Mouse (Mus musculus) embryonic stem cell, embryonic (primary cell): ENCODE measurements around the gene Pdxdc1.
"Not testable (repeated sequence)": the region's sequence is repeated elsewhere in the genome, so short reads cannot be mapped to it uniquely, and the experiment has no call there.

ENCODE experiments used
- CTCF ChIA-PET, 4 experiments: fragments of 300-600 bp in 2 of 4; fragments of 350-600 bp in 2 of 4; sonication (Branson Sonifier 250); formaldehyde crosslinking; loops; one replicate each; lab custom pipeline; 2022; ENCODE audit warnings: inconsistent platforms in 2 of 4; lab: Charles Lee
- POLR2A ChIA-PET, 4 experiments: fragments of 300-600 bp in 2 of 4; fragments of 350-600 bp in 2 of 4; sonication (Branson Sonifier 250); formaldehyde crosslinking; loops; one replicate each; lab custom pipeline; 2022; ENCODE audit warnings: antibody characterized with exemption in 4 of 4, inconsistent platforms in 1 of 4; lab: Charles Lee

Gene Pdxdc1

GRCm38 (mm10) chr16:13801231-13801630 is 101.7 kb downstream of the Pdxdc1 start:
- CTCF ChIA-PET, result no interaction called here
- POLR2A ChIA-PET, result interaction anchor here in 2 of 4 experiments (0.9 to 8.6 kb wide), 7 partner anchors 8 to 38 kb away, joined by 3 to 75 read pairs (median 4); partner anchors contain the start of genes Ntan1 (in 1 of the 2) and Rrn3 (in 1 of the 2)

GRCm38 (mm10) chr16:13796746-13797175 is 106.2 kb downstream of the Pdxdc1 start:
- ChIA-PET CTCF (no interaction called here), POLR2A (interaction anchor here in 3 of 4 experiments (0.7 to 3.2 kb wide), 8 partner anchors 10 to 96 kb away, joined by 3 to 15 read pairs (median 6); partner anchors contain the start of genes Rrn3 (in 2 of the 3) and Ntan1 (in 1 of the 3))

- CTCF ChIA-PET, result not testable (repeated sequence)
- POLR2A ChIA-PET, result interaction anchor here in 2 of 4 experiments (0.5 to 2.9 kb wide), 9 partner anchors 8 to 122 kb away, joined by 3 to 16 read pairs (median 4); partner anchors contain the start of genes 3110001I22Rik (in 1 of the 2), Bfar (in 1 of the 2), Ntan1 (in 1 of the 2) and Rrn3 (in 1 of the 2)
These were observed 109.5 kb downstream of the Pdxdc1 start for GRCm38 (mm10) chr16:13793441-13793840.

GRCm38 (mm10) chr16:13785932-13786331 is 117.0 kb downstream of the Pdxdc1 start:
- POLR2A ChIA-PET, result interaction anchor here (0.7 to 4.5 kb wide), 25 partner anchors 9 to 191 kb away, joined by 3 to 32 read pairs (median 5); partner anchors contain the start of genes 3110001I22Rik (in 1 of the 4), Bfar (in 1 of the 4) and Ntan1 (in 1 of the 4)

More at GRCm38 (mm10) chr16:13785932-13786331, 117.0 kb downstream of the Pdxdc1 start:
- CTCF ChIA-PET, result interaction anchor here in 3 of 4 experiments (0.6 to 1.2 kb wide), 6 partner anchors 19 to 59 kb away, joined by 3 to 4 read pairs (median 3); no protein-coding TSS in a partner anchor
